Mouse (Mus musculus): ENCODE measurements at regions not wholly inside any gene's neighbourhood (a gene's known extent, or its start where the extent isn't known, plus 50 kb on each side); places are given as distances from the start of the nearest gene placed in this dataset.

- no peak for DNase-seq
- intact Hi-C loops (cut with DNase I): no loop called here
Measured at GRCm38 (mm10) chr9:85457400-85457799, 130.3 kb upstream of the Tent5a start.

GRCm38 (mm10) chr9:85455382-85455781 lies 128.2 kb upstream of the Tent5a start:
- intact Hi-C loops (cut with DNase I): no loop called here

GRCm38 (mm10) chr9:85452196-85452857 lies 125.2 kb upstream of the Tent5a start:
- intact Hi-C loops (cut with DNase I): no loop called here
- DNase-seq: peak; percentile 5

More at GRCm38 (mm10) chr9:85455382-85455781, 128.2 kb upstream of the Tent5a start:
- DNase-seq: no peak

GRCm38 (mm10) chr9:85451349-85451748 lies 124.2 kb upstream of the Tent5a start:
- intact Hi-C loops (cut with DNase I): no loop called here
- no peak for DNase-seq

GRCm38 (mm10) chr9:85450877-85451276 lies 123.7 kb upstream of the Tent5a start:
- intact Hi-C loops (cut with DNase I): no loop called here

GRCm38 (mm10) chr9:85449493-85449892 lies 122.3 kb upstream of the Tent5a start:
- DNase-seq: no peak
- intact Hi-C loops (cut with DNase I): no loop called here

More at GRCm38 (mm10) chr9:85450877-85451276, 123.7 kb upstream of the Tent5a start:
- DNase-seq: no peak

- no peak for DNase-seq
- intact Hi-C loops (cut with DNase I): no loop called here
Measured at GRCm38 (mm10) chr9:85442761-85443505, 115.8 kb upstream of the Tent5a start.

GRCm38 (mm10) chr9:85439664-85440063 lies 112.5 kb upstream of the Tent5a start:
- intact Hi-C loops (cut with DNase I): no loop called here
- no peak for DNase-seq

GRCm38 (mm10) chr9:85432220-85432619 lies 105.1 kb upstream of the Tent5a start:
- DNase-seq: no peak
- intact Hi-C loops (cut with DNase I): no loop called here

- no peak for DNase-seq
- intact Hi-C loops (cut with DNase I): no loop called here
Measured at GRCm38 (mm10) chr9:85426809-85427208, 99.7 kb upstream of the Tent5a start.

- no peak for DNase-seq
- intact Hi-C loops (cut with DNase I): no loop called here
Measured at GRCm38 (mm10) chr9:85423908-85424307, 96.8 kb upstream of the Tent5a start.

GRCm38 (mm10) chr9:85414391-85414790 lies 87.2 kb upstream of the Tent5a start:
- no peak for DNase-seq
- intact Hi-C loops (cut with DNase I): no loop called here

- DNase-seq: no peak
- intact Hi-C loops (cut with DNase I): no loop called here
Measured at GRCm38 (mm10) chr9:85413813-85414212, 86.7 kb upstream of the Tent5a start.

- DNase-seq: peak; percentile 80
- intact Hi-C loops (cut with DNase I): no loop called here
Measured at GRCm38 (mm10) chr9:85410643-85411296, 83.6 kb upstream of the Tent5a start.

GRCm38 (mm10) chr9:85409974-85410506 lies 82.9 kb upstream of the Tent5a start:
- DNase-seq: no peak
- intact Hi-C loops (cut with DNase I): no loop called here

- intact Hi-C loops (cut with DNase I): no loop called here
- no peak for DNase-seq
Measured at GRCm38 (mm10) chr9:85408461-85408860, 81.3 kb upstream of the Tent5a start.

- intact Hi-C loops (cut with DNase I): no loop called here
- peak; percentile 6 for DNase-seq
Measured at GRCm38 (mm10) chr9:85407592-85407991, 80.4 kb upstream of the Tent5a start.

GRCm38 (mm10) chr9:85401736-85402135 lies 74.6 kb upstream of the Tent5a start:
- intact Hi-C loops (cut with DNase I): no loop called here
- DNase-seq: no peak

GRCm38 (mm10) chr9:85400600-85401313 lies 73.6 kb upstream of the Tent5a start:
- DNase-seq: peak; percentile 25
- intact Hi-C loops (cut with DNase I): no loop called here

- intact Hi-C loops (cut with DNase I): no loop called here
- no peak for DNase-seq
Measured at GRCm38 (mm10) chr9:85394975-85395374, 67.8 kb upstream of the Tent5a start.

GRCm38 (mm10) chr9:85391283-85391682 lies 64.1 kb upstream of the Tent5a start:
- intact Hi-C loops (cut with DNase I): no loop called here
- no peak for DNase-seq

Measured in left cerebral cortex, postnatal 4 days (tissue).